Mouse (Mus musculus): ENCODE results near the gene Lrrc46. TPM values are rescaled to one million over a fixed set of nuclear protein-coding genes. Genes with fewer than 3 reads are reported as not detected.
A peak's percentile ranks its signal among the peaks of the same experiment; 100 is the strongest.

Gene Lrrc46
- total RNA-seq (2021): under 1 TPM; 0.76 to 0.85 TPM

DNA sequence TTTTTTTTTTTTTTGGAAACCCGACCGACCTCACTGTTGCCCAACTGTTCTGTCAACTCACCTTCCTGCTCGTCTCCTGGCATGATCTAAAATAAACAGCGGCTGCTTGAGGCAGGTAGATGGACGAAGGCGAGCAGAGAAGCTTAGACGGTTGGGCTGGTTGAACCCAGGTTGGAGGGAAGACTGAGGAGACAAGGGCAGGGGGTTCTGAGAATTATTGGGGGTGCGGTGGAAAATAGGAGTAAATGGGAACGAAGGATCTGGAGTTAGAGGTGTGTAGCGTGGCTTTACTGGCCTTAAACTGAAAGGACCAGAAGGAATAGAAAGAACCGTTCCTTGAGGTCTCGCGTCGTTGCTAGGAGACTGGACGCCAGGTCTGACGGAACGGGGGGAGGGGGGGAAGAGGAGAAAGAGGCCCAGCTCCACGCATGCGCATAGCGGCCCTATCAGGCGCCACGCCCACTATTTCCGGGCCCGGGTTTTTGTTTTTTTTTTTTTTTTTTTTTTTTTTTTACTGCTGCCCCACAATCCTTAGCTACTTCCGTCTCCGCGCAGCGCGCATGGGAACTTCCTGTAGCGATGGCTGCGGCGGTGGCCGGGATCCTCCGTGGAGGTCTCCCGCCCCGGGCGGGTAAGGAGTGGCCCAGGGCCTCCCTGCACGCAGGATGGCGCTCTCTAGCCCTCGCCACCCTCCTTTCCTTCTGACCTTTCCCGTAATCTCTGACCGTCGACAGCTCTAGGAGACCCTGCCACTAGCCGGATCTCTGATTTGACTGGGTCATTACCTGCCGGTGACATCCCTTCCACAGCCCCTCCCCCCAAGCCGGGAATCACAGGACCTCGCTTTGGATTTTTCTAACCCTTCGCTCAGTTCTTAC lies at the start of gene Lrrc46, which contains the start of gene Mrpl10:
TSS of gene Lrrc46 (minus strand) at position 386 of the 878 bp plus-strand sequence.
TSS of gene Mrpl10 (plus strand) at position 539 of the 878 bp plus-strand sequence.
- peak; percentile 77 to 80 for DNase-seq

DNA sequence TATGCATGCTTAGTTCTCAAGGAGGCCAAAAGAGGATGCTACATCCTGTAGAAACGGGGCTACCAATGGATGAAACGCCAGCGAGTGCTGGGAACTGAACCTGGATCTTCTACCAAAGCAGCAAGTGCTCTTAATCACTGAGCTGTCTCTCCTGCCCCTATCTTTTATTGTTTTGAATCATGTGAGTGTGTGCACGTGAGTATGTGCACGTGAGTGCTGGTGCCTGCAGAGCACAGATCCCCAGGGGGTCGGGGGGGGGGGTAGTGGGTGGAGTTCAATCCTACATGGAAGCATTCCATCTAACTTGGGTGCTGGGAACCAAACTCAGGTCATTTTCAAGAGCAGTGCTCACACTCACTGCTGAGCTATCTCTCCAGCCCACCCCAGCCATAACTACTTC lies 45.2 kb upstream of the Lrrc46 start:
- no peak for DNase-seq

DNA sequence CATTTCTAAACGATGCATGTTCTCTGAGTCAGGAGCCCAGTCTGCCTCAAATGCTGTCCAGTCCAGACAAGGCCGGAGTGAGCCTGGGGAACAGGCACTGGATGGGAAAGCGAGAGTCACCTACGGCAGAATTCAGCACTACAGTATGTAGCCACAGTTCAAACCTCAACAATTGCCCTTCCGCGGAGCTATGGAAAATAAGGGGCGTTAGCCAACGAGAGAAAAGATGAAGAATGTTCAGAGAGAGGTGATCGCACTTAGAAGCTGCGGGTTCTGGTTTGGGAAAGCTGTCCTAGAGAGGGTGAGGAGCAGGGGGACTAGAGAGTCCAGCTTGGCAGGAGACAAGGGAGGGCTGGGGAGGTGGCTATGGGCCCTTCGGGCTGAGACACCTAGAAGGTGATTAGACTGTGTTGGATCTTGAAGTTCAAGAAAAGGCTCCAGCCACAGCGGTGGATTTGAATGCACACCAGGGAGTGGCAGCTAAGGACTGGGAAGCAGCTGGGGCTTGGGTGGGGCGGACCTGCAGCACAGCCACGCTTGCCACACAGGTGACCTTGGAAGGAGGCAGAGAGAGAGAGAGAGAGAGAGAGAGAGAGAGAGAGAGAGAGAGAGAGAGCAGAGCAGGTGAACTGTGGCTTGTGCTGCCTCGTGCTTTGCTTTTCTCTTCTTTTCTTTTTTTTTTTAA lies 43.8 kb upstream of the Lrrc46 start:
- no peak for DNase-seq

DNA sequence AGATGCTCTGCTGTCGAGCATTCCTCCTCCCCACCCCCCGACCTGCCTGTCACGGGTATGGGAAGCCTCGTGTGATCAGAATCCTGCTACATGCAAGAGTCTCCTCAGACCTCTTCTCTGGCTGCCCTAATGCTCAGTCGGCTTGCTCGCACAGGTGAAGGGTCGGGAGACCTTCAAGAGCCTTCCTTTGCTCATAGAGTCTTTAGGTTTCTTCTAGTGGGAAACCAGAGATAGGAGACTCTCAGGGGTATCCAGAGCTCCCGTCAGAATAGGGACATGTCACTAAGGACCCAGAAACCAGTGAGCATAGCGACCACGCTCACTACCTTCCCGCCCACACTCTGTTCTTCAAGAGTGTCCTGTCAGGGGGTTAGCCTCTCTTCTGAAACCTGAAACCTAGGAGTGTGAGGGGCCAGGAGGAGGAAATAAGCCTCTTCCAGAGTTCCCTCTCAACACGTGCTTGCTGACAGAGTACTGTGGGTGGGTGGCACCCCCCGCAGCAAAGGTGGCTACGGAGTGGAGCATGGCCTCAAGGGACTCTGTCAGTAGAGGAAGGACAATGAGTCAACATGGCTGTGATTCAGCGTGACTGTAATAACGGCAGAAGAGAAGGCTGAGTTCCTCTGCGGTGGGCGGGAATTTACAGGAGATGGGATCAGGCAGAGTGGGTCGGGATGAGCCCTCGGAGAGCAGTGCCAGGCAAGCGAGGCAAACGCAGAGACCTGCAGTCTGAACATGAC lies 42.4 kb upstream of the Lrrc46 start:
- DNase-seq: peak in 1 of 2 experiments; percentile 41

DNA sequence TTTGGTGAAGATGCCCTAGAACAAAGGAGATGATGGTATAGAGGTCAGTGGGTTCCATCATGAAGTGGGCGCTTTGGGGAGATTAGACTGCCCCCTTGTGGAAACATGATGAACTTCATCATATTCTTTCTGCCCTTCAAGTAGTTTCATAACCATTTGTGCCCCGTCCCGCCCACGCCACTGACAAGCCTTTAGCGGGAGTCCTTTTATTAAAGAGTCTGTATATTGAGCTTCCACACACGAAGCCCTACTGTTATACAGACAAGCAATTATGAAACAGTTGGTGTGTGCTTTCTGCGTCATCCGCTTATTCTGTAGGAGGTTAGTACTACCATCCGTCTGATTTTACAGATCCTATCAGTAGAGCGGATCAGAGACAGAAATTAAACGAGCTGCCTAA lies 41.8 kb upstream of the Lrrc46 start:
- DNase-seq: peak in 1 of 2 experiments; percentile 34

DNA sequence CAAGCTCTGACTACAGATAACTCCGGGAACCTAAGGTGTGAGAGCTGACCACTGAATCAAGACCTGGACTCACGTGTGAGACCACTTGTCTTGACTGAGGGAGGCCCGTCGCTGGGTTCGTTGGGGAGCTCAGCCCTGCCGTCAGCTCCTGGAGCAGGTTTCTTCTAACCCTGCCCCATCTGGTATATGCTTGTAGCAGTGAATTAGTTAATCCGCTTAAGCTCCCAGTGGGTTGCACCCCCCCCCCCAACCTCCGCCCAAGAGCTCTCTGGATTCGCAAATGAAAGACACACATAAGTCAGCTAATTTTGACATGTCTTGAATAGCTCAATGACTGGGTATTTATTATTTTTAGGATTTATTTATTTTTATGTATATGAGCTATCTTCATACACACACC lies 39.1 kb upstream of the Lrrc46 start:
- no peak for DNase-seq

DNA sequence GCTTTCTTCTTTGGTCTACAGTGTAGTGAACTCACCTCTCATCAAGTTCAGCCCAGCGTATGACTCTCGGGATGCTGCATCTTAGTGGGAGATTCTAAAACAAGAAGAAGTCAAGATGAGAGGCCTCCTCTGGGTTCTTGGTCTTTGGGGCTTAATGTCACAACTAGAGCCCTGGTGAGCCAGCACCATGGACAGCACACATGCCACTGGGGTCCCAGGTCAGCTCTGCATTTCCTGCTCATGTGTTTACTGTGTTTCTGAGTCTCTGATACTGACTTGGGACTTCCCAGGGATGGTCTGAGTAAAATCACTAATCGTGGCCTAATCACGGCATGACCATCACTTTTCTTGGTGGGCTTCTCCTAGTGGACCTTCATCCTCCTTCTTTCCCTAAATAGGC lies 37.5 kb upstream of the Lrrc46 start:
- no peak for DNase-seq

DNA sequence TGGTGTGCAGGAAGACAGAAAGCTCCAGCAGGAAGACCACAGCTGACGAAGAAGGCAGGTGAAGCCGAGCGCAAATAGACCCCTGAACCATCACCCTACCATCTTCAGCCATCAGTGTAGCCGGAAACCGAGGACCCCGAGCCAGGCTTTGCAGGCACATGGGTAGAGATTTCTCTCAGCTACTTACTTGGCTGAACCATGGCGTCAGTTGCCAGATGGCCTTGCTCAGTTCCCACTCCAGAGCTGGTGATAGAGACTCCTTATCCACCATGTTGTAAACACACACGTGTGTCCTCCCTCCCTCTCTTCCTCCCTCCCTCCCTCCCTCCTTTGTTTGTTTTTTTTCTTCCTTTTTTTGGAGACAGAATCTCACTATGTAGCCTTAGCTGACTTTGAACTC lies 33.0 kb upstream of the Lrrc46 start:
- DNase-seq: no peak

DNA sequence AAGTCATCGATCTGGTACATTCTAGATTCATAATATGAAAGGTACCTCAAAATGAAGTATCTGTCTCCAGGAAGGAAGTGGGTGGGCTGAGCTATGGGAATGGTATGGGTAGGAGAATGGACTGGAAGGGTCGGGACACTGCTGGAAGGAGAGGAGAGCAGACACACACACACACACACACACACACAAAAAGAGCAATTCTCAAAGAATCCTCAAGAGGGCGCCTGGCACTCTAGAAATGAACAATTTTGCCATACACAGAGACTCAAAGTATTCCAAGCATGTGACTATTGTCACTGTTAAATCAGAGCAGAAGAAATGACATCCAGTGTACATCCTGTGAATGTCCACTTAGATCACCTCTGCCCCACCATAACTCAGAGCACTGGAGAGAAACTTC lies 31.3 kb upstream of the Lrrc46 start:
- DNase-seq: peak in 1 of 2 experiments; percentile 51

DNA sequence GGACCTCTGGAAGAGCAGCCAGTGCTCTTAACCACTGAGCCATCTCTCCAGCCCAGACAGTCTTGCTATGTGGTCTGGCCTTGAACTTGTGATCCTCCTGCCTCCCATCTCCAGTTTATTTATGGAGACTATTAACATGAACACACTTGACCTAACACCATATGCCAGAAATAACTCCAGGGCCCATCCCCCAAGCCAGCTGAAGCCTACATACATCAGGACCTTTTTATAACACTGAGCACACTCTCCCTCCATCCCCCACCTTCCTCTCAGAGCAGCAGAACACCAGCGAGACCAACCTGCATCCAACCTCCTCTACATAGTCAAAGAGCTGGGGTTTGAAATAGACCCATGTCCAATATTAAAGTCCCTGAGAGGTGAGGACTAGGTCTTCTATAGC lies 29.9 kb upstream of the Lrrc46 start:
- DNase-seq: no peak

DNA sequence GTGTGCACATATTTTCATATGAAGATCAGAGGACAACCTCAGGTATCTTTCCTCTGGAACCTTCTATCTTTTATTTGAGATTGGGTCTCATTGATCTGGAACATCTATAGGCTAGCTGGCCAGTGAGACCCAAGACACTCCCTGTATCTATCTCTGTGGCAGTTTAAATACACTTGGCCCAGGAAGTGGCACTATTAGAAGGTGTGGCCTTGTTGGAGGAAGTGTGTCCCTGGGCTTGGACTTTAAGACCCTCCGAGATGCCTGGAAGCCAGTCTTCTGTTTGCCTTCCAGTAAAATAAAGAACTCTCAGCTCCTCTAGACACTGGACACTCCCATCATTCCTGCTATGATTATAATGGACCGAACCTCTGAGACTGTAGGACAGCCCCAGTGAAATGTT lies 28.6 kb upstream of the Lrrc46 start:
- DNase-seq: no peak

DNA sequence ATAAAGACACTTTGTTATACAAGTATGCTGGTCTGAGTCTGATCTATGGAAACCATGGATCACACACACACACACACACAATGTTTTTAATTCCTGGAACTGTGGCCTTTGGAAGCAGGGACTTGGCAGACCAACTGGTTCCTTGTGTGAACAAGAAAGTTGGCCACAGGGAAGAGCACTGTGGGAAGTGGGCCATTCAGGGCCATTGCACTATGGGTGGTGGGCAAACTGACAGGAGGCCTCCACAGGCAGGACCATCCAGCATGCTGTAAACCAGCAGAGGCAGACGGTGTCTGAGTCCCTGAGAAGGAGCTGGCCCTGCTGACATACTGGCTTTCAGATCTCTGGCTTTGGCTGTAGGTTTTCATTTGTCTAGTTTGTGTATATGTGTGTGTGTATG lies 28.1 kb upstream of the Lrrc46 start:
- no peak for DNase-seq

DNA sequence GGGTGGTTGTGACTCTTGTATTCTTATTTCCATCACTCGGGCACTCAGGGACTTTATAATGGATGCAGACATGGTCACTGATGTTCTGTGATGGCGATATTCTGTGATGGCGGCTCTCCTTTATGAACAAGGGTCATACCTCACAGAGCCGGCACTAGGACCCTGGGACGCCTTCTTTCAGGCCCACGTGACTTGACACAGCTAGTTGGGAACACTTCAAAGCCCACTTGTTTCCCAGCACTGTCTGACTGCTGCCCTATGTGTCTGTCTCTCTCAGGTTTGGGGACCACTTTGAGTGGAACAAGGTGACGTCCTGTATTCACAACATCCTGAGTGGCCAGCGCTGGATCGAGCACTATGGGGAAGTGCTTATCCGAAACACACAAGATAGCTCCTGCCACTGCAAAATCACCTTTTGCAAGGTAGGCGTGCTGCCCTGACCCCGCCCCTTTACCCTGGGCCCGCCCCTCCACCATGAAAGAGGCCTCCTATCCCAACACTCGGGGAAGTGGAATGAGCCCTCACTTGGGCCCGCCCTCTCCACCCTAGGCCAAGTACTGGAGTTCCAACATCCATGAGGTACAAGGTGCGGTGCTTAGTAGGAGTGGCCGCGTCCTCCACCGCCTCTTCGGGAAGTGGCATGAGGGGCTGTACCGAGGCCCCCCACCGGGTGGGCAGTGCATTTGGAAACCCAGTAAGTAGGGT lies 25.6 kb upstream of the Lrrc46 start:
- DNase-seq: no peak

DNA sequence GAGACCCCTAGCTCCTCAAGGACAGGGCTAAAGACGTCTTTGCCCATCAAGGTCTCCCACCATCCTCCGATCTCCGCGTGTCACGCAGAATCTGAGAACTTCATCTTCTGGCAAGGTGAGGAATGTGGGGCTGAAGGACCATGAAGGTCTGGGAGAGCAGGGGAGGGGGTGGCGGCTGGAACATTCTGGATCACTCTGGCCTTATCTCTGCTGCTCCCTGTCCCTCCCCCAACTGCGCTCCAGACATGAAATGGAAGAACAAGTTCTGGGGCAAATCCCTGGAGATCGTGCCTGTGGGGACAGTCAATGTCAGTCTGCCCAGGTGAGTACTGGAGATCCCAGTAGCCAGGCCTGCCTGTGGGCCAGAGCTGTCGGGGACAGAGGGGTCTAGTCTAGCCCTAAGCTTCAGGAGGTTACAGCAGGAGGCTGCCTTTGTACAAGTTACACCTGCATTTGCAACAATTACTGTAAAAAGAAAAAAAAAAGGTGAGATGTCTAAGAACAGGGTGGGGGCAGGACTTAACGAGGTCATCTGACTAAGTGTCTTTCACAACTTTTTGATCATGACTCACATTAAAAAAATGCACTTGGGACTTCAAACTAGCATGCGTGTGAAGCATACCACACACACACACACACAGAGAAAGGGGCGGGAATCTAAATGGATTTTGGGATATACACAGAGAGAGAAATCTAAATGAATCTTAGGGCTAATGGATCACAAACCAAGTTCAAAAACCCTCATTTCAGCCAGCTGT lies 24.5 kb upstream of the Lrrc46 start:
- DNase-seq: no peak

DNA sequence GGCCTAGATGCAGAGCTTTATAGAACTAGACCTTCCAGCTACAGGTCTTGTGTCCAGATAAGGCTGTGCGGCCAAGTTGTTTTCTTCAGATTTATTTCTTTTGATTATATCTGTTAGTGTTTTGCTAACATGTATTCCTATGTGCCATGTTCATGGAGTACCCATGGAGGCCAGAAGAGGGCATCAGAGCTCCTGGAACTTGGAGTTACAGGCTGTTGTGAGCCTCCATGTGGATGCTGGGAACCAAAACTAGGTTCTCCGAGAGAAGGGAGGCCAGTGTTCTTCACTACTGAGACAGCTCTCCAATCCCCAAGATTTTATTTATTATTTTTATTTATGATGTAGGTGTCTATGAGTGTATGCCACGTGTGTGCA lies 22.7 kb upstream of the Lrrc46 start:
- no peak for DNase-seq

DNA sequence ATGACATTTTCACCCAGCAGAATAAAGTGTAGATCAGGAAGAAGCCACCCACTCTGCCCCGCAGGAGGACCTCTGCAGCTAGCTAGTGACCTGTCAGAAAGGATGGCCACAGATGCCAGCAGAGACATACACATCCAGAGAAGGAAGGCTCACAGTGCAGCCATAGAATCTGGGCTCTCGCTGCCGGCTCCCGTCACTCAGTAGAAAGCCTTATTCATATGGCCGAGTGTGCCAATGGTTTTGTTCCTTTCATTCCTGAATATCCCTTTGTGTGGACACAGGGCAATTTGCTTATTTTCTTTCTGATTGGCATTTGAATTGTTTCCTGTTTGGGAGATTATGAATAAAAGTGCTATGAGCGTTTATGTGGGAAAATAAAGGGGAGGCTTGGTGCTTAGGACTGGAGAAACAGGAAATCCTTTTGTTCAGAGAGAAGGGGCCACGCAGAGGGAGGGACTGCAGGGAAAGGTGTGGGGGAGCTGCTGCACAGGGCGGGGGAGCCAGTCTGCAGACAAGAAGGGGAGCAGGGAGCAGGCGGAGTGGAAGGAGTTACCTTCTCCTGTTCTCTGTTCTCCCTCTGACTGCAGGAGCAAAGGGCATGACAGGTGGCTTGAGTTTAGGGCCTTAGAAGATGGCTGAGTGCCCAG lies 22.2 kb upstream of the Lrrc46 start:
- no peak for DNase-seq

DNA sequence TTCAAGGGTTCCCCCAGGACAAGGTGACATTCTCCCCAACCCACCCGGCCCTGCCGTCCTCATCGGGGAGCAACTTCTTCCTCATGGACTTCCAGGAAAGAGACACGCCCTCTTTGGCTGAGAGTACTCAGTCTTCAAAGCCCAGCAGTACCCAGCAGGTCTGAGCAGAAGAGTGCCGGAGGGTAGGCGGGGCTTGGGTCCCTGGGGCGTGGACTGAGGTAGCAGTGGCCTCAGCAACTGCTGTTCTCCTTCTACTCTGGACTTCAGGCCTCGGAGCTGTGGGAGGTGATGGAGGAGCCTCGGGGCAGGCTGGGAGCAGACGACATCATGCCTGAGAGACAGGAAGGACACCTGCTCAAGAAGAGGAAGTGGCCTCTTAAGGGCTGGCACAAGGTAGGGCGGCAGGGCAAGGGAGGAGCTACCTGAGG lies 11.0 kb upstream of the Lrrc46 start:
- DNase-seq: no peak

DNA sequence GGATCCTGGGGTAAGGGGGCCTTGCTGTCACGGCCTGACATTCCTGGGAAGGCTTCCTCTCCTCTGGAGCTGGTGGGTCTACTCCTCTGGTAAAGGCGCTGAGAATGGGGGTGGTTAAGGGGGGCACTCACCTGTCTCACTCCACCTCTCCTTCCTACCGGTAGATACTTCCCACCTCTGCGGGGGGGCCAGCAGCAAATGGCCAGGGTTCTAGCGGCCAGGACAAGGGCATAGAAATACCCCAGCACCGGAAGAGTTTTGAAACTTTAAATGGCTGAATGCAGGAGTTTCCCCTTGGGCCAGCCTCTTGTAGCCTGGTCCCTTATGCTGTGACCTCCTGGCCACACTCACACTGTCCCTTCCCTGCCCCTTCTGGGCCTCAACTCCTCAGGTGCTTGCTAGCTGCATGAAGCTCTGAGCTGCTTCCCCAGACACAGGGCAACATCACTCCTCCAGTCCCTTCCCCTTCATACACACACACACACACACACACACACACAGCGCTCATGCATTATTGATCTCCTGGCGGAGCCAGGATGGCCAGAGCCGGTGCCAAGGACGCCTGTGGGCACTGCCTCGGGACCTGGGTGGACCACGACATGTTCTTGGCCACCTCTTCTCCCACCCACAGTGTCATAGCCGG lies 9.9 kb upstream of the Lrrc46 start:
- DNase-seq: no peak

DNA sequence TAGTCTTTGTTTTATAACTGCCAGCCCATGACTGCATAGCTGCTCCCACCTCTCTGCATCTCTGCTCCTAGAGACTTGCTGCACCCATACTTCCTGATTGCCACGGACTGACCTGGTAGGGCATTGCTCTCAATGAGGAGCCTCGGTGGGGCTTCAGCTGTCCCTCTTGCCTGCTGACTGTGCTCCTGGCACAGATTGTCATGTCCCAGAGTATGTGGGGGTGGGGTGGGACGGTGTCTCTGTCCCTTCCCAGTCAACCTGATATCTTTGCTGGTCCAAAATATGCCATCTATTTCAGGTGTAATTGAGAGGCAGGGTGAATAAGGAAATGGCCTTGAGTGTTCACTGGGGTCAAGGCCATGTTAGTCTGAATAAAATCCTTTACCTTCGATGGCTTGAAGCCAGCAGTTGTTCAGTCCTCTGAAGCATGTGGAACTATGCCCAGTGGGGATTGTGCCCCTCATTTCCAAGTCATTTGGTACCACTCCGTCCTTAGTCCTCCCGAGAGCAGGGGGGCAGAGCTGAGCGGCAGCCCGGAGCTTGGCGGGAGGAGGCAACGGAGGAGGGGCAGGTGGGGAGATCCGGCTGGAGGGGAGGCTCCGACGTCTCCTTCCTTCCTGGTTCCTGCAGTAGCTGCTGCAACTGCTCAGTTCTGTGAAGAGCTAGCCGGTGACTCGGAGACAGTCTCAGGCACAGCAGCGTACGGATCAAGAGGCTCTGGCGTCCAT lies 9.2 kb upstream of the Lrrc46 start, which contains the start of gene Osbpl7:
TSS of gene Osbpl7 (plus strand) at position 413 of the 728 bp plus-strand sequence.
- peak; percentile 80 to 83 for DNase-seq

Measured in layer of hippocampus, postnatal 36 days (tissue).